Mouse (Mus musculus): ENCODE results near the gene Tmem141.

DNA sequence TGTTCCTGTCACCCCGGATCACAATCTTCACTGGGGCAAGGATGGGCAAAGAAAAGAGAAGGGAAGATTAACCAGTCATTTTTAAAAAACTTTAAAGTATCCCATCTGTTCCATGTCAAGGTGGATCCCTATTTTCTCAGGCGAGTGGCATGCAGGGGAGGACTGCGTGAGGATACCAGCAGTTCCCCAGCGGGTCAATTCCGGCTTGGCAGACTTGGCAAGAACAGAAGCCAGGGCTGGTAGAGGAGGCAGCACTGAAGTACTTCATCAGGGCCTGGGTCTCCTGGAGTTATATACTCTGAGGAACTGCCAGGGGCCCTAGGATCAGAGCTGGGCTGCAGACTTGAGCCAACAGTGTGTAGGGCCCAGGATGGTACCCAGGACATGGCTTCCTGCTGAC lies 19.3 kb downstream of the Tmem141 start:
- TF ChIP-seq POLR2A (IDR thresholded peaks at IDR 0.05; ENCODE audit: extremely low read depth, insufficient read depth, low read length) (no peak), CTCF (IDR thresholded peaks at IDR 0.05; ENCODE audit: low read depth, low read length) (no peak)
